Mouse (Mus musculus) brain, embryonic 14.5 days (tissue): ENCODE data around the gene Cacna2d2.

Experiments used
- CTCF ChIP-seq: fragments of 200-500 bp; IDR thresholded peaks from 2 replicates; pipeline ENCODE4 v1.5.1; 2012; ENCODE audit warnings: inconsistent platforms, mild to moderate bottlenecking, moderate library complexity, borderline replicate concordance; ENCODE audit not compliant: insufficient read depth, insufficient read length; ENCODE audit errors: extremely low read depth
- POLR2A ChIP-seq: fragments of 200-500 bp; IDR thresholded peaks from 2 replicates; pipeline ENCODE4 v1.6.1; 2012; ENCODE audit warnings: mild to moderate bottlenecking, inconsistent platforms, borderline replicate concordance; ENCODE audit not compliant: poor library complexity, insufficient read depth, insufficient read length, severe bottlenecking; ENCODE audit errors: extremely low read depth

DNA sequence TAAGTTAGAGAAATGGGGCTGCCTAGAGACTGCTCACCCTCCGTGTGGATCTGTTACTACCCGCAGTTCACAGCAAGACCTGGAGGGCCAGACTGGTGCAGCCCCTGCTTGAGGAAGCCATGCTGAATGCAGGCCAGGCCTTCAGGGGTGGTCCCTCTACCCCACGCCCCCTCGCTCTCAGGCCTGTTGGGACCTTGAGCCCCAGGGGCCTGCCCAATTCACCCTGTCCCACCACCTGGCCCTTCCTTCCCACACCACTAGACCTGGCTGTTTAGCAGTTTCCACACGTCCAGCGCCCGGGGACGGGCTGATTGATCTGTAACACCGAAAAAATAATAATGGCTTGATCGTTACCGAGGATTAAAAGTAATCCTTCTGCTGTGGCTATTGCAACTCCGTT, 94.8 kb downstream of the Cacna2d2 start:
- no peak for TF ChIP-seq POLR2A
- TF ChIP-seq CTCF, result no peak
